Mouse (Mus musculus) neutrophil, adult 5-6 weeks (primary cell): ENCODE results near the gene Slc9b2. TPM values are rescaled to one million over a fixed set of nuclear protein-coding genes. Genes with fewer than 3 reads are reported as not detected.

Experiments used
- ATAC-seq: fragments of 151-379, 151-347 bp; 2 replicates; pipeline ENCODE4 v1.8.0; 2017; ENCODE audit warnings: mild to moderate bottlenecking, moderate TSS enrichment; ENCODE audit not compliant: insufficient number of reproducible peaks, poor library complexity, low FRiP score, severe bottlenecking; ENCODE audit errors: extremely low read depth
- total RNA-seq: library from RNA; stranded (forward); fragments of 200-1000 nt; gene quantifications from 2 replicates; pipeline ENCODE4 v1.2.3, GENCODE M21; 2017

Gene Slc9b2
- 0.74 and 1.2 TPM in 2 replicates for total RNA-seq

GRCm38 (mm10) chr3:135307411-135308259 lies at the start of gene Slc9b2:
Gene Slc9b2 (plus strand): TSS chr3:135307700.
- ATAC-seq, result peak; percentile 78; the same call in 1 of the 2 replicates

GRCm38 (mm10) chr3:135258919-135259318 lies 48.6 kb upstream of the Slc9b2 start:
- ATAC-seq, result no peak

DNA sequence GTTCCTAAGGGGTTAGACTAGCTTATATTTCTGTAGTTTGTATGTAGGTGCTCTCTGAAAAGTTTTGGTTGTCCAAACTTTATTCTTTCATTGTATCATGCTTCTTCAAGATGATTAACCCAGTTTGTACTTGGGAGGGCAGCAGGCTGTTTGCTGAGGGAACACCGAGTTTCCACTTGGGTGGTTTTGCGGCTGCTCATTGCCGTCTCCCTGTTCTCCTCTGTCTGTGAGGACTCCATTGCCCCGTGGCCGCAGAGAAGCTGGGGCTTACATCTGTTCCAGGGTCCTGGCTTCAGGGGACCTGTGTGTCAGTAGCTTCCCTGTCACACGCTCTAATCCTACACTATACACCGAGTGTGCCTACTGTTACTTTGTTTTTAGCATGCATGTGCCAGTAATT lies 47.3 kb upstream of the Slc9b2 start:
- no peak for ATAC-seq

DNA sequence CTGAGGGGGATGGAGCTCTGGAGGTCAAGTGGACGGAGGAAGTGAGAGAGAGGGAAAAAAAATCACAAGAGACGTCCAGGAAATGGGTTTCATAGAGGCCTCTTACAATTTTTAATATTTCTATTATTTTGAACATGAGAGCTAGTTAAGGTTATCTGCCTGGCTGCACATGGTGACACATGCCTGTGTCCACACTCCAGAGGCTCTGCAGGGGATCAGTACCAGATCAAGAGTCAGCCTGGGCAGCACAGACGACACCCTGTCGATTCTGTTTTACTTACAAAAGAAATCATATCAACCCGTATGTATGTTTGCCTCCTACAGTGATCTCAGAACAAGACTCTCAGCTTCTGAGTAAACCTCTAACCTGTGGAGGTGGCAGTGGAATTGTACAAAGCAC lies 38.9 kb upstream of the Slc9b2 start:
- ATAC-seq, result no peak

DNA sequence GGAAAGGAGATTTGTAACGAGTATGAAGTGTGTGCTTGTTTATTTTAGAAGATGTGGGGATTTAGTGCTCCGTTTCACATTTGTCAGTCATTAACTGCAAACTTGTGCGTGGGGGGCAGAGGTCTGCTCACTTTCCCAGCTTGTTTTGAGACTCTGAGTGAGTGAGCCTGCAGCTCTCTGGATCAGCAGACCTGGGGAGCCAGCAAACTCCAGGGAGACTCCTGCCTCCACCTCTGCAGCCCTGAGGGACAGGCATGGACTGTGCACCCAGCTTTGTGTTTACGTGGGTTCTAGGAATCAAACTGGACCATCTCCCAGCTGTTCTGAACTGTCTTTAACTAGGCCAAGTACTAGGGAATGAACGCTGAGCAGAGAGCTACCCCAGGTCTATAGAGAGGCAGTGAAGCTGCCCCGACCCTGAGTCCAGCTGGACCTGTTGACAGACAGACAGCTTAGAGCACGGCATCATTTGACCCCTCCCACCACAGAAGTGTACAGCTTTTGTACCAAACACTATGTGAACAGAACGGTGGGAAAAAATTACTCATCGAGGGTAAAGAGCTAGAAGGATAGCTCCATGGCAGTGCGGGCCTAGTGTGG lies 38.0 kb upstream of the Slc9b2 start:
- no peak for ATAC-seq

GRCm38 (mm10) chr3:135272627-135273026 lies 34.9 kb upstream of the Slc9b2 start:
- no peak for ATAC-seq

DNA sequence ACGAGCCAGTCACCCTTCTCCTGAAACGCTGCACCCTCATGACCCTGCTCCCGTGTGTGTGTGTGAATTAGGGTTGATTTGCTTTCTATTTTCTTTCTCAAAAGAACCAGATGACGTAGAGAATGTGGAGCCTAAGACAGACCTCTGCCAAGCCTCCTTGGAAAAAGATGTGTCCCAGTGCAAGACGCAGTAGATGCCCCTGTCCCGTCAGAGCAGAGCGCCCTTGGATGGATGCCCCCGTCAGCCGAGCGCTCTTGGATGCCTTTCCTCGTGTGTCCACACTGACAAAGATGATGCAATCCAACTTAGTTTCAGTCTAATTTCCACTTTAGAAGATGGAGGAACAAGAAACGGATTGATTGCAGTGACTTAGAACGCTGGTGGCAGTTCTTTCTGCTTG lies 34.5 kb upstream of the Slc9b2 start:
- ATAC-seq, result no peak

DNA sequence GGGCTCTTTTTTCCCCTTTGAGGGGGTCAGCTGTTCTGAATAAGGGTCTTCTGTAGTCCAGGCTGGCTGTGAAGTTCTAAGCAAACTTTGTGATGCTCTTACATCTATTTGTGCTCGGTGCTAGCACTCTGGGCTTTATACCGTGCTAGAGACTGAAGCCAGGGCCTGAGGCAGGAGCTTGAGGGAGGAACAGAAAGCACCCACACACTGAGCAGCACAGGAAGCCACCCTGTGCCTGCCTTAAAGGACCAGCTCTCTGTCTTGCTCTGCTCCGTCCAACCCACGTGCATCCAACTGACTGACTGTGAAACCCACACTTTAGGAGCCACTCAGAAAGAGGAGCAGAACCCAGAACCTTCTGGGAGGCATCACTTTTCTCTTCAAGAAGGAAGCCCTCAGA lies 27.3 kb upstream of the Slc9b2 start:
- no peak for ATAC-seq

- peak; percentile 66 for ATAC-seq
These were observed 26.7 kb upstream of the Slc9b2 start, which contains the start of gene Bdh2 for GRCm38 (mm10) chr3:135280669-135281415. Gene Bdh2 (plus strand): TSS chr3:135281221.

- ATAC-seq, result no peak
These were observed 25.8 kb upstream of the Slc9b2 start for GRCm38 (mm10) chr3:135281701-135282100.

DNA sequence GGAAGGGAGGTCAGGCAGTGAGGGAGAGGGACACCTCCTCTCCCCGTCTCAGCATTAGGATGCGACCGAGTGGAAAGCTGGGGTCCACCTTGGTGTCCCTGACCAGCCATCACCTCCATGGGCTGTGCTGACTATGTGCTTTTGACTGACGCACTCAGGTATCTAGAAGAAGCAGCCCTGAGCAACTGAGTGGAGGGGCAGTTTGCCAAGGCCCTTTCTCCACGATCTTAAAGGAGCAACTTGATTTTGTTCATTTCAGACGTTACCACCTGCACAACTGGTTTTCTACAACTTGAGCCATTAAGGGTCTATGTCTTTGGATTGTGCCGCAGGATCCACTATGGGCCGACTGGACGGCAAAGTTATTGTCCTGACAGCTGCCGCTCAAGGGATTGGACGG lies 22.2 kb upstream of the Slc9b2 start:
- no peak for ATAC-seq

DNA sequence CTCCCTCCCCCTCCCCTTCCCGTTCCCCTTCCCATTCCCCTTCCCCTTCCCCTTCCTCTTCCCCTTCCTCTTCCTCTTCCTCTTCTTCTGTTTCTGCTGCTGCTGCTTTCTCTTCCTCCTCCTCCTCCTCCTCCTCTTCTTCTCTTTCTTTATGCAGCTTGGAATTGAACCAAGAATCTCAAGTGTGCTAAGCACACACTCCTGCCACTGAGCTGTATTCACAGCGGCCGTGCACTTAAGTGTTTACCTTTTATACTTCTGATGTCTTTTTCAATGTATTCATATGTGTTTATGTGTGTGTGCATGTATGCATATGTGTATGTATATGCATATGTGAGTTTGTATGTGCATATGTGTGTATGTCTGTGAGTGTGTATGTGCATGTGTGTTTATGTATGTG lies 21.7 kb upstream of the Slc9b2 start:
- ATAC-seq, result no peak

DNA sequence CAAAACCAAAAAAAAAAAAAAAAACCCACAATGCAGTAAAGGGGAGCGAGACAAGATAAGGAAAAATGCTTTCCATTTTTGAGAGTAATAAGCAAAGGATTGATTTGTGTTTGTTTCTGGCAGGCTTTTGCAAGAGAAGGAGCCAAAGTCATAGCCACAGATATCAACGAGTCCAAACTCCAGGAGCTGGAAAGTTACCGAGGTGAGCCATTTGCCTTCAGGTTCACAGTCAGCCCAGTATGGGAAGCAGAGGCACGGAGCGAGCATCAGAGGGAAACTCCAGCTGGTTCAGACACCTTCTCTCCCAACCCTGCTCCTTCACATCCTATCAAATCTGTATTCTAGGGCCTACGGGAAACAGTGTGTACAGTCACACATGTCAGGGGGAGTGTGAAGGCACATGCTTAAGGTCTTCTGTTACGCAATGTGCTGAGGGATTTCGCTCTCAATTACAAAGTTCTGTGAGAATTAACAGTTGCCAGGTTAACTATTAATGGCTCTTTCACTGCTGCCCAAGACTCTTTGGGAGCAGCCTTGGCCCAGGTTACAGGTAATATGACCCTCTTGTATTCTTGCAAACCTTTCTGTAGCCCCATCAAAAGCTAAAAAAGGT lies 19.3 kb upstream of the Slc9b2 start:
- ATAC-seq, result no peak

DNA sequence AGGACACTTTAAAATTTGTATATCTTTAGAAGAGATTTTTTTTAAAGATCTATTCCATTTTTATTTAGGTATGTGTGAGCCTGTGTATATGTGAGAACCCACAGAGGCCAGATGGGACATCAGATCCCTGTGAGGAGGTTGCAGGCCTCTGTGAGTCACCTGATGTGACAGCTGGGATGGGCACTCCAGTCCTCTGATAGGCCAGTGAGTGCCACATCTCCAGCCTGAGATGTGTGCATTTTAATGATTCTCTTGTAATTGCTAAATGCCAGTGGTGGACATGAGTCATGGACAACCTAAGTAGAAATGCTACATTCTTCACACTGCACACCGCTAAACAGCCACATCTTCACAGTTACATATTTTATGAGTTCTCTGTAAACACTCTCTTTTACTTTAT lies 18.4 kb upstream of the Slc9b2 start:
- ATAC-seq, result no peak

GRCm38 (mm10) chr3:135290249-135290894 lies 17.1 kb upstream of the Slc9b2 start:
- 0 out of 2 replicates have a peak, but pooled peaks have one; percentile 16 for ATAC-seq

DNA sequence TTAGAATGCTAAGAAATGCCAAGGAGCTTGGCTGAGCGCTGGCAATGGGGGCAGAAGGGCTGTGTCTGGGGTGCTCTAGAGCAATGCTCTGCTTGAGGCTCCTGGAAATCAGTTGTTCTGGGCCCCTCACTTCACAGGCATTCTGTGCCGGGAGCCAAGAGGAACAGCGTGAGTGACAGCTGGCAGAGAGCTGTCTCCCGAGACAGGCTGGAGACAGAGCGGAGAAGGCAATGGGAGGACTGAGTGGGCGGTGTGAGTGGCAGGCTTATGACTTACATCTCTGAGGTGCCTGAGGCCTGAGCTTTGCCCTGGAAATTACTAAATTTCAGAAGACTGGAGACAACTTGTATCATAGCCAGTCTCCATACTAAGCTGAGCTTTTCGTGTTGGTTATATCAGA lies 13.8 kb upstream of the Slc9b2 start:
- no peak for ATAC-seq

GRCm38 (mm10) chr3:135295559-135295958 lies 11.9 kb upstream of the Slc9b2 start:
- no peak for ATAC-seq

DNA sequence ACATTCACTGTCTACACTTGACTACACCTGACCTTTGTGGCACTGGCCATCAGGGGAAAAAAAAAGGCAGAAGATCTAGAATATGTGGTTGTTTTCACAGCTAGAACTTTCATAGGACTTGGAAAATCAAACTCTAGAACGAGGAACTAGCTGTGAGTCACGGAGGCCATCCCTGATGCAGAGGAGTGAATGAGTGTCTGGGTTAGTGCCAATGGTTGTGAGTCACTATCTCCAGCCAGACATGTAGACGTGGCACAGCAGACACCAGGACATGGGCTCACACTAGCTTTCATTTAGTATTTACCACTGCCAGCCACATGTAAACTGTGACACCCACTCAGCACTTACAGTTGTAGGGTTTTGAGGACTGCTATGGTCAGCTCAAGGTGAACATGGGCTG lies 8.9 kb upstream of the Slc9b2 start:
- ATAC-seq, result no peak

GRCm38 (mm10) chr3:135300081-135300480 lies 7.4 kb upstream of the Slc9b2 start:
- no peak for ATAC-seq
